Mouse (Mus musculus) right cerebral cortex, postnatal 4 days (tissue): ENCODE results near the gene L3mbtl1.

Experiments used
- DNase-seq: peaks from one replicate; pipeline ENCODE4 v3.0.0-alpha.2; 2022

The L3mbtl1 gene

DNA sequence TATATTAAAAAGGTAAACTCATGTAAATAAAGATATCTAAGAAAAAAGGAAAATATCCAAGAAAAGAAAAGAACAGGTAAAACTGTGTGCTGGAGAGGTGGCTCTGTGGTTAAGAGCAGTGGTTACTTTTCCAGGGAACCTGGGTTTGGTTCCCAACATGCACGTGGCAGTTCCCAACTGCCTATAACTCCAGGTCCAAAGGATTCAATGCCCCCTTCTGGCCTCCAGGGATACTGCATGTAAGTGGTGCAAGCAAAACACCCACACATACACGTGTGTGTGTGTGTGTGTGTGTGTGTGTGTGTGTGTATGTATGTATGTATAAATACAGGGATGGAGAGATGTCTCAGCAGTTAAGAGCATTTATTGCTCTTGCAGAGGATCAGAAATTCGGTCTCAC, 56.5 kb downstream of the L3mbtl1 start:
- no peak for DNase-seq

DNA sequence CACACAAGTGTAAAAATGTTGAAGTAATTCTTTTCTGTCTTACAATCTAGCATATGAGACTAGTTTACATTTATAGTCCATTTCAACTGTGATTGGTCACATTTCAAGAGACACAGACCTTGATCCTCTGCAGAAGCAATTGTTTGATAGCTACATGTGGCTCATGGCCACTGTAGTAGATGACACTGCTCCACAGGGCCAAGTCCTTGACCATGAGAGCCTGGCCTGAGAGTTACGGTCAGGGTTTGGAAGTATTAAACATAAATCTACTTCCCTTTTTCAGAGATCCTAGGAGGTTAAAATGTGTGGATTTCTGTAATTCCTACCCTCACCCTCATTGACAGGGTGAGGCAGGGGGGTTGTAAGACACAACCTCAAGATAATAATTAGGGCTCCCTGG, 57.8 kb downstream of the L3mbtl1 start:
- no peak for DNase-seq

DNA sequence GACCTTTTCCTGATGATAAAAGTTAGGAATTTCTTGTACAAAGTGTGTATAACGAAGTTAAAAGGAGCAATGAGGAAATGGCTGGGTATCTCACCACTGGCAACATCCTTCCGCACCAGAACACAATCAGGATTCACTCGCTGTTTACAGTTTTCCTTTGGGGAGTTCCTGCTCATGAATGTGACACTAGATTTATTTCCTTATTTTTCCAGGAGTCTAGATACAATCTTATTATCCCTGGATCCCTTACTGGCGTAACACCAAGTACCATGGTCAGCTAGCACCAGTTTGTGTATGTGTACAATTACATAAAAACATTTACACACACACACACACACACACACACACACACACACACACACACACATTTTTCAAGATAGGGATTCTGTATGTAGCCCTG, 64.0 kb downstream of the L3mbtl1 start:
- DNase-seq = no peak

DNA sequence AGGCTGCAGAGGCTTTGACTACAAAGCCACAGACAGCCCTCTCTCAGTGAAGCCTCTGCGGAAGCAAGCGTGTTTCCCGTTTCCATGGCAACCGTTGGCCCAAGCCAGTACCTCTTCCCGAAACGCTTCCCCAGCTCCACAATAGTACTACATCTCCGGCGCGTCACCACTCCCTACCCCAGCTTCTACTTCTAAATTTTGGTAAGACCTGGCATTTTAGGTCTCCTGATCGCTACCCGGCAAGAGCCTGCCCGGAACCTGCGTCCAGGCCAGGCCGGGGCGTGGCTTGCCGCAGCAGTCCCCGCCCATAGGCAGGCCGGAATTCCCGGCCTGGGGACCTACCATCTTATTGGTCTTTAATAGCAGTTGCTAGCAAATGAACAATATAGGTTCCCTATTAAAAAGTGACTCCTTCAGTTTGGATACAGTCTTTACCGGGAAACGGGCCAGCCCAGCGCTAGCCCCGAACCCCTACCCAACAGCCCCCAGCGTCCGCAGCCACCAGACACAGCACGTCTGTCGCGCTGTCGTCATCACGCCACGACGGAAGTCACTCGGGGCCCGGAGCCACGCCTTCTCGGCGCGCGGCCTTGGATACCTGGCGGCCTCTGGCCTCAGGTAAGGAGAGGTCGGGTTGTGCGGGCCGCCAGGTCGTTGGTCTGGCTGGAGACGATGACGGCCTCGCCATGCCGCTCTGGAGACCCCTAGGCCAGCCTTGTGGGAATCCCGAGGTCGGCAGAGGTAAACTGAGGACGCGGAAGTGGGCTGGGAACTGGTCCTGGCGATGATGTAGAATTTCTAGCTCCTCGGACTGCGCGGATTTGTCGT, 73.9 kb downstream of the L3mbtl1 start, which contains the start of gene Ift52:
Ift52 (plus strand) TSS at position 439 of the 828 bp plus-strand sequence.
- DNase-seq = peak; percentile 90
